In genomic region chr11:8983237-8983861, GRCm38 (mm10) we compare ENCODE assay signal across 8 mouse cellular contexts. TPM values are rescaled to one million over a fixed set of nuclear protein-coding genes. Genes with fewer than 3 reads are reported as not detected.
DNase-seq lines count a peak whose midpoint lies in the region; ATAC-seq and TF ChIP-seq lines count a peak whose summit lies in the region.

No protein-coding gene starts in this region.

- TF ChIP-seq CTCF in midbrain, postnatal 0 days (IDR thresholded peaks at IDR 0.05): peak; percentile 83

- 0 out of 2 replicates have a peak, but pooled peaks cover 6% of the 10 kb centered on the region for H3K4me1 ChIP-seq in forebrain, embryonic 12.5 days
- H3K4me1 ChIP-seq in midbrain, postnatal 0 days (ENCODE audit: insufficient read depth, low read length): no peaks in the 10 kb centered on the region; the same call in 1 of the 2 replicates

- no peaks in the 10 kb centered on the region; the same call in 1 of the 2 replicates for H3K27me3 ChIP-seq in forebrain, embryonic 12.5 days
- H3K27me3 ChIP-seq in midbrain, postnatal 0 days (ENCODE audit: insufficient read depth, low read length): peaks cover 5% of the 10 kb centered on the region; the same call in 1 of the 2 replicates

- H3K9ac ChIP-seq in forebrain, embryonic 12.5 days: no peak overlapping the region
- H3K9ac ChIP-seq in midbrain, postnatal 0 days (replicated peaks; ENCODE audit: low read length, poor library complexity, severe bottlenecking): no peak overlapping the region

- peak; percentile 53; the same call in 1 of the 2 replicates for ATAC-seq in forebrain, embryonic 12.5 days (ENCODE audit: low FRiP score)
- no peak for ATAC-seq in midbrain, postnatal 0 days (ENCODE audit: low FRiP score)

- H3K36me3 ChIP-seq in forebrain, embryonic 12.5 days (replicated peaks): no peaks in the 10 kb centered on the region
- H3K36me3 ChIP-seq in midbrain, postnatal 0 days (ENCODE audit: insufficient read depth, low read length): no peaks in the 10 kb centered on the region

- no peak overlapping the region for H3K27ac ChIP-seq in forebrain, embryonic 12.5 days
- no peak overlapping the region for H3K27ac ChIP-seq in midbrain, postnatal 0 days (ENCODE audit: low read depth, low read length)

- H3K4me2 ChIP-seq in forebrain, embryonic 12.5 days: no peak overlapping the region
- no peak overlapping the region for H3K4me2 ChIP-seq in midbrain, postnatal 0 days (ENCODE audit: low read depth, low read length, poor library complexity, severe bottlenecking)

- H3K4me3 ChIP-seq in forebrain, embryonic 12.5 days (replicated peaks): no peak overlapping the region
- H3K4me3 ChIP-seq in midbrain, postnatal 0 days (ENCODE audit: low read depth, low read length): no peak overlapping the region

- WGBS in forebrain, embryonic 12.5 days: 46% methylated on average over 6 of the region's 6 CpGs
- 42% methylated on average over 6 of the region's 6 CpGs for WGBS in midbrain, postnatal 0 days

- H3K9me3 ChIP-seq in forebrain, embryonic 12.5 days: no peaks in the 10 kb centered on the region
- no peaks in the 10 kb centered on the region for H3K9me3 ChIP-seq in midbrain, postnatal 0 days (ENCODE audit: low read length)

- intact Hi-C loops in heart, postnatal 25 days (cut with DNase I): loop anchor here (1.0 to 2.0 kb wide), 2 partner anchors 143 to 153 kb away; no protein-coding TSS in a partner anchor
- intact Hi-C loops in left cerebral cortex, postnatal 36 days (cut with DNase I): loop anchor here (2.0 kb wide), 1 partner anchor 153 kb away; no protein-coding TSS in a partner anchor

- DNase-seq in heart, adult 8-10 months (ENCODE audit: low spot score): peak; percentile 44
- DNase-seq in heart, postnatal 25 days (ENCODE audit: low spot score): no peak
- peak; percentile 64 for DNase-seq in c-Kit-positive CD71-negative TER-119-negative erythroid progenitor cells, embryonic 14.5 days (ENCODE audit: low read depth)
- DNase-seq in hindlimb bud, embryonic 11.5 days (ENCODE audit: extremely low spot score, low read depth, low spot score): peak; percentile 46
- peak; percentile 19 to 33 for DNase-seq in left cerebral cortex, postnatal 36 days (ENCODE audit: low spot score in 2 of 2)
- DNase-seq in midbrain, postnatal 0 days (ENCODE audit: low spot score): peak; percentile 79
- DNase-seq in spleen, postnatal 14 days (ENCODE audit: low spot score in 2 of 2): peak; percentile 28 to 64

RNA-seq across cellular contexts. Expression of gene Pkd1l1, which starts 10.3 kb away (rescaled TPM):
- not detected for total RNA-seq in heart, adult 8-10 months (2022)
- not detected for total RNA-seq in heart, postnatal 25 days (2021)
- 0.05 and 0.10 TPM in 2 replicates for polyA plus RNA-seq in forebrain, embryonic 12.5 days (2016; fragmentation: Nextera tagmentation; extraction: Ambion mirVana)
- total RNA-seq in left cerebral cortex, postnatal 36 days (2021): under 1 TPM in 1 of 2 experiments, not detected in 1; 0.23 TPM
- total RNA-seq in midbrain, postnatal 0 days (2014; rRNA removed): 0.22 and 1.6 TPM in 2 replicates
- polyA plus RNA-seq in midbrain, postnatal 0 days (2015; fragmentation: Nextera tagmentation; extraction: Ambion mirVana): 0.27 and 0.57 TPM in 2 replicates

RNA-seq across cellular contexts. Expression of gene Hus1, which starts 27.6 kb away (rescaled TPM):
- total RNA-seq in heart, adult 8-10 months (2022): 10 to 100 TPM in 3 of 4 experiments, 1 to 10 TPM in 1; 9.7 to 11.0 (median 10.6) TPM
- 10 to 100 TPM; 12.1 TPM for total RNA-seq in heart, postnatal 25 days (2021)
- 20.5 and 22.1 TPM in 2 replicates for polyA plus RNA-seq in forebrain, embryonic 12.5 days (2016; fragmentation: Nextera tagmentation; extraction: Ambion mirVana)
- 10 to 100 TPM in 1 of 2 experiments, 1 to 10 TPM in 1; 8.6 to 11.6 TPM for total RNA-seq in left cerebral cortex, postnatal 36 days (2021)
- 17.0 and 18.9 TPM in 2 replicates for total RNA-seq in midbrain, postnatal 0 days (2014; rRNA removed)
- polyA plus RNA-seq in midbrain, postnatal 0 days (2015; fragmentation: Nextera tagmentation; extraction: Ambion mirVana): 7.2 and 8.7 TPM in 2 replicates
